Mouse (Mus musculus): ENCODE measurements around the gene Atg4c.

DNA sequence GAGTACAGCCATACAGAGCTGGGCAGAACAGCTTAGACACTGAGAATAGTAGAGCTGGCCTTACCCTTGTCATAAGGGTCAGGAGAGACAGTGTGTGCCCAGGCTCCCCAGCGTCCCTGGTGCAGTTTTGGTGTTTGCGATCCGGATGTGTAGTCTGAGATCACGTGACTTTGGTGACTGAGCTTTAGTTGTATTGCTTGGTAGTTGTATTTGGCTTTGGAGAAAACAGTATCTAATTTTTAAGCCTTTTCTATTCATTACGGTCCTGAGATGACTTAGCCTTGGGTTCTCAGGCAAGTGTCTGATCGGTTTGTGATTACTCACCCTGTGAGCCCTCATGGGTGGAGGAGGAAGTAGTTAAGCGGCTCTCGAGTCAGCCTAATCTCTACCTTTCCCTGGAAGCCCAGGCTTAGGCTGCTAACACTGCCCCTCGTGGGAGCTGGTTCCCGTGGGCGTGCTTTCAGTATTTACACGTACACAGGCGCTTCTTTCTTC is 6.1 kb downstream of the Atg4c start:
- TF ChIP-seq POLR2A (IDR thresholded peaks at IDR 0.05; ENCODE audit: insufficient read depth, low read depth, low read length) (no peak), EP300 (IDR thresholded peaks at IDR 0.05; ENCODE audit: insufficient read depth, low read depth, low read length) (no peak), CTCF (IDR thresholded peaks at IDR 0.05) (no peak)
